Mouse (Mus musculus) spleen, postnatal 36 days (tissue): ENCODE data around the gene Mrpl23.

Source experiments
- DNase-seq, 2 experiments: peaks; one replicate each; pipeline ENCODE4 v3.0.0; 2022; ENCODE audit warnings: low spot score in 2 of 2, mixed read lengths in 1 of 2

The Mrpl23 gene

DNA sequence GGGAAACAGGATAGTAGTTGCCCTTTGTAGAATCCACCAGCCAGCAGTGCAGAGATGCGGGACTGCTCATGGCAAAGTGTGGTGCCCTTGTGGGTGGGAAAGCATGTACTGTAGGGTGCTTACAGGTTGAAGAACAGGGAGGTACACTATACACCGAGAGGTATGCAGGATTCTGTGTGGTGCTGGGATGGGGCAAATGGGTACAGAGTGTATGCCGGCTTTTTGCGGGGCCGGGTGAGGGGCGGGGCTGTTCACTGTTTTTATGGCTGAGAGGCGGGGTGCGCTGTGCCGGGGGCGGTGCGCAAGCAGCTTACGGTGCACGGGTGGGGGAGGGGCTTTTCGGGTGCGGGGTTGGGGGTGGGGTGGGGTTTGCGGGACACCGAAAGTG, at the start of gene Mrpl23:
TSS of gene Mrpl23 (plus strand) at position 16 of the 388 bp plus-strand sequence.
- no peak for DNase-seq

DNA sequence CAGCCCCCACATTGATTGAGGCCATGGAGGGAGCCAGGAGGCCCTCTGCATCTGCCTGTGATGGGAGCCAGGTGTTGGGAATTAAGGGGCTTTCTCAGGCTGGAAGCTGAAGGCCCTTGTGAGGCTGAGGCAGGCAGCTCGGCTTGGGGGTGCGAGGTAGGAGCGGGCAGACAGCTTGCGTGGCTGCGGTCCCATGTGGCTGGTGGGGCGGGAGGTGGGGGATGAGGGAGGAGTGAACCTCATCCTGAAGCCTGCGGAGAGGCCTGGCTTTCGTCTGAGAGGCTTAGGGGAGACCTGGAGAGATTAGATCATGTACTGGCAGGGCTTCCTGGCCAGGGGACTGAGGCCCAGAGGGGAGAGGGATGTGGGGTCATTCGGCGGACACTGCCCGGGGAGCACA, 49.4 kb upstream of the Mrpl23 start:
- no peak for DNase-seq

GRCm38 (mm10) chr7:142484780-142485179, 47.7 kb upstream of the Mrpl23 start:
- no peak for DNase-seq

DNA sequence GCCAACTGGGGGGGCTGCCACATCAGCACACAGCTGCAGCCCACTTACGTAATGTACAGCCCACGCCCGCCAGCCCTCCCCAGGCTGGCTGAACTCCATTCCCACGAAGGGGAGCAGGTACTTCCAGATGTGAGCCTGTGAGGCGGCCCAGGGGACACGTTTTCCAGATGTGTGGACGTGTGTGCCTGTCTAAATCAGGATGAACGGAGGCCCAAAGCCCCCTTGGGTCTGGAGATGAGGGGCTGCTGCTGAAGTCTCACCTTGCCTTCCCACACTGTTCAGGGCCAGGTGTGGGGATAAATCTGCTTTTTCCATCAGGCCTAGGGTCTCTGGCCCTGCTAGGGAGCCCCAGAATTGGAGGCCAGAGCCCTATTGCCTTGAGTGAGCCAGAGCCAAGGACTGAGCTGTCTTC, 45.7 kb upstream of the Mrpl23 start:
- DNase-seq, result no peak

DNA sequence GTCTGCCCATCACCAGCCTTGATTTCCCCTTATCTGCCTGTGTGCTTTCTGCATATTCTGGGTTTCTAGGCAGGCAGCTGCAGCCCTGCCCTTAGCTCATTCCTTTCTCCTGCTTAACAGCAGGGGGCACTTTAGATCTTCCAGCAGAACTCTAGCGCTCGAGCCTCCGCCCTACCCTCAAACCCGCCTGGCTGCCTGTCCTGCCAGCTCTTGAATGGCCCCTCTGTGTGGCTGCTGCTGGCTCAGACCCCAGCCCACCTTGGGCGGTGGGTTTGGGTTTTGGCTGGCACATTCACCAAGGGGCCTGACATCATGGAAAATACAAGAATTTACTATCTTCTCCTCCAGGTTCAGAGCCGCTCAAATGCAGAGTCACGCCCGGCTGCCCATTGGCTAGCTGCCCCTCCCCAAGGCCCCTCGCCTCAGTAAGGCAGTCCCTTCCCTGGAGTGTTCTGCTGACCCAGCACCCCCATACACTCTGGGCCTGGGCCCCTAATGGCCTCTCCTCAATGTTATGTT, 45.1 kb upstream of the Mrpl23 start:
- DNase-seq, result no peak

DNA sequence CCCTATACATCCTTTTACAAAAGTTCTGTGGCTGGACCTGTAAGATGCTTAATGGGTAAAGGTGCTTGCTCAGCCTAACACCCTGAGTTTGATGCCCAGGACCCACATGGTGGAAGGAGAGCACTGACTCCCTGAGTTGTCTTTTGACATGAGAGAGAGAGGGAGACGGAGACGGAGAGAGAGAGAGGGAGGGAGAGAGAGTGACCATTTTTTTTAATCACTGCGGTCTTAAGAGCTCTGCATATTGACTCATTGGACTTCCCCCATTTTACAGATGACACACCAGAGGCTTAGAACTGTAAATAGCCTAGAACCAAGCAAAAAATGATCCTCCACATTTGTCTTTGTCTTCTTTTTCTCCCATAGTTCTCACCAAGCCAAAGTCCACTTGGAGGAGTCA, 44.4 kb upstream of the Mrpl23 start:
- DNase-seq, result no peak

DNA sequence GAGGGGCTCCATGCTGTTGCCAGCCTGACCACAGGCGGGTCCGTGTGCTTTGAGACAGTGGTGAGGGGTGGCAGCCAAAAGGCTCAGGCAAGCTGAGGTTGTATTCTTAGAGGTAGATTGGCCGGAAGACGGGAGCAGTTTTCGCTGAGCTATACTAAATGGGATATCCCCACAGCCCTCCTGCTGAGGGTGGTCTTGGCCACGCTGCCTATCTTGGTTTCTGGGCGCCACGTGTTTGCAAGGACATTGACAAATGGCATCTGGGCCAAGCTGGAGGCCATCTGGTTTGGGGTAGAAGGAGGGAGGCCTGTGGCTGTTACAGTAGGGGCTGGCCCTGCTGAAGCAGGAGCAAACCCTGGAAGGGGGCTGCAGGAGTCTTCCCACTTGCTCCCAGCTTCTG, 39.0 kb upstream of the Mrpl23 start:
- DNase-seq, result no peak

DNA sequence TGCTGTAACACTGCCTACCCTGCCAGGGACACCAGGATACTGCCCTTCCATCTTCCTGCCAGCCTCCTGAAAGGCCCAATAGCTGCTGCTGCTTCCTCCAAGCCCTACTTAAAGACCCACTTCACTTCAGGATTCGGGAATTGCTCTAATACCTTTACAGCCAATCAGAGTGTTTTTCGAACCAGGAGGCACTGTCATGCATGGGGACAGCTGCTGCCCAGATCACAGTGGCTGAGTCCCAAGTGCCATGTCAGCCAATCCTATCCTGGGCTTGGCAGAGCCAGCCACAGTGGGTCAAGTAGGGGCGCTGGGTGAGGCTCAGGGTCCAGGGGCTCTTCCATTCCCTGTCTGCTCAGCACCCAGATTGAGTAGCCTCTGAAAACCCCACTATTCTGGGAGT, 36.3 kb upstream of the Mrpl23 start:
- no peak for DNase-seq

DNA sequence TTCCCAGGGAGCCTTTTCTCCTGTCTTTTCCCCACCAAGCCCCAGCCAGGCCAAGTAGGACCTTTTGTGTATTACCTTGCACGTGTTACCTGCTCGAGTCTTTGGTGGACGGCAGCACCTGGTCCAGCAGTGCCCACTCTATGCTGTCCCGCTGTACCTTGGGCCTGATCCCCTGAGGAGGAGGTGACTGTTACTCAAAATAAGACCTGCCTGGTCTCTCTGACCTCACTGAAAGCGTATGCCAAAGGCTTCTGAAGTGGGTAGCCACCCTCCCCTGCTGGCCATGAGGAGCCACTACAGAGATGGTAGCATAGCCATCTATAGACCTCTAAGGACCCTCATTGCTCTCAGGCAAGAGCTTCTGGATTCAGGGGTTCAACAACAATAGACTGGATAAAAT, 35.7 kb upstream of the Mrpl23 start:
- peak in 1 of 2 experiments; percentile 14 for DNase-seq

DNA sequence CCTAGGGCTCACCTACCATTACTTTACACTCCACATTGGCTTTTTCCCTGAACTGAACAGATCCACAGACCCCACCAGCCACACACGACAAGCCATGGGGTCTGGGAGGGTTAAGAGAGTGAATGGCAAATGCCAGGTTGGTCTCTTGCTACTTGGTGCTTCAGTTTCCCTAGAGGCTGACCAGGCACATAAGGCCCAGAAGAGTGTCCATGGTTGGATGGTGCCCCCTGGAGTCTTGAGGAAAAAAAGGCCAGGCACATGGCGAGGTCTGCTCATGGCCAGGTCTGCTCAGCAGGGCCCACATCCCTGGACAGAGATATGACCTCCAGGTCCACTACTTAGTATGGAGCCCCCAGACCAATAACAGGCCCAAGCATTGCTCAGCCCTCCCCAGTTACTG, 34.7 kb upstream of the Mrpl23 start:
- DNase-seq, result peak; percentile 20 to 27

- no peak for DNase-seq
These were observed 33.9 kb upstream of the Mrpl23 start, which contains the start of gene Tnnt3 for GRCm38 (mm10) chr7:142498575-142498974. TSS of gene Tnnt3 (plus strand) at chr7:142498836.

- no peak for DNase-seq
These were observed 33.3 kb upstream of the Mrpl23 start for GRCm38 (mm10) chr7:142499010-142499721.

DNA sequence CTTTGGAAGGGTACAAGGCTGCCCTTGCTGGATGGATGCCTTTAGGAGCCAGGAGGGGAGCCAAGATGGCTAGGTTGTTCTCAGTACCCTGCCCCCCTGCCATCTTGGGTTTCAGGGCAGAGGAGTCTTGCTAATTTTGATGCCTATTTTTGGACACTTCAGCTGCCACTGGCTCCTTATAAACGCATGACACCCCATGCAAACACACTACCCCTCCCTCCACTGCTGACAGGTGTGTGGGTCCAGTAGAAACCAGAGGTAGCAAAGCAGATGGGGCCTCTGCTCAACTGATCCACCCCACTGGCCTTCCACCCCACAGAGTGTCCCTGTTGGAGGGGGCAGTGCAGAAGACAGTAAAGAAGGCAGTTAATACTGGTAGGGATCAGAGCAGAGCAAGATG, 32.5 kb upstream of the Mrpl23 start:
- DNase-seq, result peak; percentile 25 to 31

- DNase-seq, result no peak
These were observed 29.3 kb upstream of the Mrpl23 start for GRCm38 (mm10) chr7:142503206-142503605.

GRCm38 (mm10) chr7:142505942-142506341, 26.5 kb upstream of the Mrpl23 start:
- DNase-seq, result no peak

- no peak for DNase-seq
These were observed 26.0 kb upstream of the Mrpl23 start for GRCm38 (mm10) chr7:142506501-142506900.

- no peak for DNase-seq
These were observed 25.0 kb upstream of the Mrpl23 start for GRCm38 (mm10) chr7:142507453-142507852.

DNA sequence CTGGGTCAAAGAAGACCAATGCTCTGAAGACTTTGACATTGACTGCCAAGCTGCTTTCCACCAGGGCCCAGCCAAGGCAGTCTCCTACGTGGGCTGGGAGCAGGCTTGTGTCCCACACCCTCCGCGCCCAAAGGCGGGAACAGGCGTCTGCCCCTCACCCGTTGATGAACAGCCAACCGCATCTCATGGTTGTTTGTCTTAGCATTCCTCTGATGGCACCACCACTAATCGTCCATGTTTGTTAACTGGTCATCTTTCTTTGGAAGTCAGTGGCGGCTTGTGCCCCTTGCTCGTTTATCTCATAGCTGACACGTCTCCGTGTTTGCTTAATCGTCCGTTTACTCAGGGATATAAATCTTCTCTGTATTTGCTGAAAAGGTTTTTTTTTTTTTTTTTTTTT, 23.0 kb upstream of the Mrpl23 start:
- DNase-seq, result no peak

GRCm38 (mm10) chr7:142510021-142510777, 22.3 kb upstream of the Mrpl23 start:
- DNase-seq, result no peak

DNA sequence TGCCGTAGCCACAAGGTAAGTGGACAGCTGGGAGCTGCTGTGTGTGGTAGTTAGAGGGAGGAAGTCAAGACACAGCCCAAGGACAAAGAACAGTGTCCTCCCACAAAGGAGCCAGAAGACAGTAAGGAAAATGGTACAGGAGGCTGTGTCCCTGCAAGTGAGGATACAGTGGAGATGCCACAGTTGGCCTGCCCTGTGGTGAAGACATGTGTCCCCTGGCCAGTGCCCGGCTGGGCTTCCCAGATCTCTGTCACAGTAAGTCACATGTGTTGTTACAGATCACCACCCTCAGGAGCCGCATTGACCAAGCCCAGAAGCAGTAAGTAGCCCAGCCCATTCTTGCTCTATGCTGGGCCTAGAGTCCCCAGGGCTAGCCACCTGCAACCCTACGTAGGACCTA, 18.4 kb upstream of the Mrpl23 start:
- no peak for DNase-seq

GRCm38 (mm10) chr7:142516221-142516978, 16.1 kb upstream of the Mrpl23 start:
- no peak for DNase-seq

DNA sequence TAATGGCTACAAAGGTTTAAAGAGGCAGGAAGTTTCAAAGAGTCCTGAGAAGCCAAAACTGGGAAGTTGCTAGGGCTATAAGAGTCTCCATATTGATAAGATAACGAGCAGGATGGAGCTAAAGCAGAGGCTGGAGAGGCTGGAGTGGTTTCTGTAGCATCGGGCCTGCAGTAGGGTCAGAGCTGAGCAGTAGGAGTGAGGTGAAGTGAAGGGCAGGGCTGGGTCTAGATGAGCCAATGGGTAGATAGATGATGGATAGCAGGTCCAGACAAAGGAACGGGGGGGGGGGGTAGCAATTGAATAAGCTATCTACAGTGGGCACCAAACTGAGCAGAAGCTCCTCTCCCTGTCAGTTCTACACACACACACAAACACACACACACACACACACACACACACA, 15.0 kb upstream of the Mrpl23 start:
- DNase-seq, result no peak
